Mouse (Mus musculus): ENCODE results near the gene Hmgcll1. TPM values are rescaled to one million over a fixed set of nuclear protein-coding genes. Genes with fewer than 3 reads are reported as not detected.
"Not testable (repeated sequence)": the region's sequence is repeated elsewhere in the genome, so short reads cannot be mapped to it uniquely, and the experiment has no call there.

Gene Hmgcll1
- total RNA-seq, 2 experiments from 2014 or later, result 0.31 TPM; not detected in 1

GRCm38 (mm10) chr9:76039711-76040110, 25.1 kb downstream of the Hmgcll1 start:
- DNase-seq (ENCODE audit: low spot score), result no peak
- intact Hi-C loops (cut with DNase I), result no loop called here

- intact Hi-C loops (cut with DNase I), result no loop called here
- DNase-seq (ENCODE audit: low spot score), result no peak
These were observed 28.7 kb downstream of the Hmgcll1 start for GRCm38 (mm10) chr9:76043341-76043740.

GRCm38 (mm10) chr9:76060935-76061334, 46.3 kb downstream of the Hmgcll1 start:
- intact Hi-C loops (cut with DNase I), result no loop called here
- DNase-seq (ENCODE audit: low spot score), result no peak

- intact Hi-C loops (cut with DNase I), result no loop called here
- DNase-seq (ENCODE audit: low spot score), result no peak
These were observed 46.8 kb downstream of the Hmgcll1 start for GRCm38 (mm10) chr9:76061492-76061891.

GRCm38 (mm10) chr9:76064164-76064563, 49.5 kb downstream of the Hmgcll1 start:
- no peak for DNase-seq (ENCODE audit: low spot score)
- intact Hi-C loops (cut with DNase I), result no loop called here

- peak; percentile 2 for DNase-seq (ENCODE audit: low spot score)
- intact Hi-C loops (cut with DNase I), result no loop called here
These were observed 76.9 kb downstream of the Hmgcll1 start for GRCm38 (mm10) chr9:76091561-76091960.

- DNase-seq (ENCODE audit: low spot score), result no peak
- intact Hi-C loops (cut with DNase I), result no loop called here
These were observed 82.6 kb downstream of the Hmgcll1 start for GRCm38 (mm10) chr9:76097221-76097620.

- intact Hi-C loops (cut with DNase I), result no loop called here
- DNase-seq (ENCODE audit: low spot score), result peak; percentile 4
These were observed 85.3 kb downstream of the Hmgcll1 start for GRCm38 (mm10) chr9:76099981-76100380.

- DNase-seq (ENCODE audit: low spot score); intact Hi-C loops (cut with DNase I): not testable (repeated sequence)
These were observed 89.8 kb downstream of the Hmgcll1 start for GRCm38 (mm10) chr9:76104416-76104815.

- intact Hi-C loops (cut with DNase I), result no loop called here
- no peak for DNase-seq (ENCODE audit: low spot score)
These were observed 90.2 kb downstream of the Hmgcll1 start for GRCm38 (mm10) chr9:76104846-76105245.

GRCm38 (mm10) chr9:76122888-76123287, 108.2 kb downstream of the Hmgcll1 start:
- intact Hi-C loops (cut with DNase I), result loop anchor here (1.0 to 5.0 kb wide), 2 partner anchors 56 to 361 kb away; no protein-coding TSS in a partner anchor
- peak; percentile 23 for DNase-seq (ENCODE audit: low spot score)

GRCm38 (mm10) chr9:76124249-76124648, 109.6 kb downstream of the Hmgcll1 start:
- no peak for DNase-seq (ENCODE audit: low spot score)
- intact Hi-C loops (cut with DNase I), result loop anchor here (5.0 kb wide), 1 partner anchor 57 kb away; no protein-coding TSS in a partner anchor

- DNase-seq (ENCODE audit: low spot score), result no peak
- intact Hi-C loops (cut with DNase I), result no loop called here
These were observed 114.7 kb downstream of the Hmgcll1 start for GRCm38 (mm10) chr9:76129353-76129752.

GRCm38 (mm10) chr9:76134042-76134441, 119.4 kb downstream of the Hmgcll1 start:
- no peak for DNase-seq (ENCODE audit: low spot score)
- intact Hi-C loops (cut with DNase I), result no loop called here

- no peak for DNase-seq (ENCODE audit: low spot score)
- intact Hi-C loops (cut with DNase I), result no loop called here
These were observed 123.9 kb downstream of the Hmgcll1 start for GRCm38 (mm10) chr9:76138378-76139109.

- no peak for DNase-seq (ENCODE audit: low spot score)
- intact Hi-C loops (cut with DNase I), result no loop called here
These were observed 130.9 kb downstream of the Hmgcll1 start for GRCm38 (mm10) chr9:76145593-76145992.

GRCm38 (mm10) chr9:76162446-76162845, 147.8 kb downstream of the Hmgcll1 start:
- DNase-seq (ENCODE audit: low spot score), result no peak
- intact Hi-C loops (cut with DNase I), result no loop called here

GRCm38 (mm10) chr9:76168355-76168754, 153.7 kb downstream of the Hmgcll1 start:
- intact Hi-C loops (cut with DNase I), result no loop called here
- DNase-seq (ENCODE audit: low spot score), result no peak

- intact Hi-C loops (cut with DNase I), result no loop called here
- DNase-seq (ENCODE audit: low spot score), result no peak
These were observed 158.1 kb downstream of the Hmgcll1 start for GRCm38 (mm10) chr9:76172686-76173295.

GRCm38 (mm10) chr9:76179221-76179620, 164.6 kb downstream of the Hmgcll1 start:
- no peak for DNase-seq (ENCODE audit: low spot score)
- intact Hi-C loops (cut with DNase I), result no loop called here
